Mouse (Mus musculus): ENCODE results near the gene Zfand6.

Zfand6 gene

GRCm38 (mm10) chr7:84689251-84690100 is at the start of gene Zfand6:
TSS of gene Zfand6 (minus strand) at chr7:84689959.
- peak; percentile 96 for DNase-seq (ENCODE audit: low spot score)

GRCm38 (mm10) chr7:84736803-84737202 is 47.0 kb upstream of the Zfand6 start:
- DNase-seq (ENCODE audit: low spot score) = no peak

GRCm38 (mm10) chr7:84733038-84733437 is 43.3 kb upstream of the Zfand6 start:
- DNase-seq (ENCODE audit: low spot score) = no peak

- DNase-seq (ENCODE audit: low spot score) = no peak
These were observed 42.3 kb upstream of the Zfand6 start for GRCm38 (mm10) chr7:84732052-84732451.

GRCm38 (mm10) chr7:84731076-84731475 is 41.3 kb upstream of the Zfand6 start:
- DNase-seq (ENCODE audit: low spot score) = no peak

GRCm38 (mm10) chr7:84722804-84723459 is 33.2 kb upstream of the Zfand6 start:
- DNase-seq (ENCODE audit: low spot score) = no peak

- no peak for DNase-seq (ENCODE audit: low spot score)
These were observed 20.7 kb upstream of the Zfand6 start for GRCm38 (mm10) chr7:84710287-84710958.

GRCm38 (mm10) chr7:84706877-84707276 is 17.1 kb upstream of the Zfand6 start:
- no peak for DNase-seq (ENCODE audit: low spot score)

GRCm38 (mm10) chr7:84690101-84690509 is 346 bp upstream of the Zfand6 start:
- no peak for DNase-seq (ENCODE audit: low spot score)

- DNase-seq (ENCODE audit: low spot score) = no peak
These were observed 1.8 kb downstream of the Zfand6 start for GRCm38 (mm10) chr7:84687653-84688580.

GRCm38 (mm10) chr7:84686380-84686779 is 3.4 kb downstream of the Zfand6 start:
- no peak for DNase-seq (ENCODE audit: low spot score)

- no peak for DNase-seq (ENCODE audit: low spot score)
These were observed 5.1 kb downstream of the Zfand6 start for GRCm38 (mm10) chr7:84684675-84685074.

- no peak for DNase-seq (ENCODE audit: low spot score)
These were observed 8.2 kb downstream of the Zfand6 start for GRCm38 (mm10) chr7:84681558-84681957.

- DNase-seq (ENCODE audit: low spot score) = no peak
These were observed 8.8 kb downstream of the Zfand6 start for GRCm38 (mm10) chr7:84680931-84681330.

- DNase-seq (ENCODE audit: low spot score) = no peak
These were observed 9.7 kb downstream of the Zfand6 start for GRCm38 (mm10) chr7:84680092-84680491.

GRCm38 (mm10) chr7:84679264-84679663 is 10.5 kb downstream of the Zfand6 start:
- peak; percentile 67 for DNase-seq (ENCODE audit: low spot score)

GRCm38 (mm10) chr7:84673103-84673502 is 16.7 kb downstream of the Zfand6 start:
- no peak for DNase-seq (ENCODE audit: low spot score)

- no peak for DNase-seq (ENCODE audit: low spot score)
These were observed 20.1 kb downstream of the Zfand6 start for GRCm38 (mm10) chr7:84669554-84670152.

GRCm38 (mm10) chr7:84667946-84668345 is 21.8 kb downstream of the Zfand6 start:
- DNase-seq (ENCODE audit: low spot score) = no peak

- DNase-seq (ENCODE audit: low spot score) = no peak
These were observed 37.0 kb downstream of the Zfand6 start for GRCm38 (mm10) chr7:84652740-84653139.

GRCm38 (mm10) chr7:84651987-84652321 is 37.8 kb downstream of the Zfand6 start:
- no peak for DNase-seq (ENCODE audit: low spot score)
